Mouse (Mus musculus) ES-E14 (cell line): ENCODE data around the gene Krt75.

Experiments used
- CHD2 ChIP-seq: IDR thresholded peaks from 2 replicates; pipeline ENCODE4 v1.6.1; 2014; ENCODE audit warnings: mild to moderate bottlenecking, low read depth, low read length, inconsistent platforms
- HCFC1 ChIP-seq: IDR thresholded peaks from 2 replicates; pipeline ENCODE4 v1.6.1; 2012; ENCODE audit warnings: low read length, inconsistent platforms, borderline replicate concordance; ENCODE audit not compliant: insufficient read depth
- MAFK ChIP-seq: IDR thresholded peaks from 2 replicates; pipeline ENCODE4 v1.6.1; 2014; ENCODE audit warnings: mild to moderate bottlenecking, low read depth, low read length, inconsistent platforms; ENCODE audit not compliant: insufficient read depth
- ZC3H11A ChIP-seq: IDR thresholded peaks from 2 replicates; pipeline ENCODE4 v1.6.1; 2012; ENCODE audit warnings: low read depth, mild to moderate bottlenecking, inconsistent platforms, low read length, borderline replicate concordance
- ZNF384 ChIP-seq: IDR thresholded peaks from 2 replicates; pipeline ENCODE4 v1.6.1; 2012; ENCODE audit warnings: low read depth, low read length, inconsistent platforms

DNA sequence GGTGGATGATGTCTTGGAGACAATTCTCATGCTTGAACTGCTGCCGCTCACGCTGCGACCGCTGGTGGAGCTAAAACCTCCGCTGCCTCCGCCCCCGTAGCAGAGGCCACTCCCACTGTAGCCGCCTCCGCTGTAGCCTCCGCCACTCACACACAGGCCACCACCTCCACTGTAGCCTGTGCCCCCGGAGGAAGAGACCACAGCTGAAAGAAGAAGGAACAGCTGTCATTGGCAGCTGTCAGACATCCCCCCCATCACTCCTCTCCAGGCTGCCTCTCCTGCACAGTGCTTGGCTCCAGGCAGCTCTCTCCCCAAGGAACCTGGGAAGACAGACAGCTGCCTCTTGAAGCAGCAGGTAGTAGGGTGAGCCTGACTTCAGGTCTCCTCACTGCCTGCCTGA is 20.5 kb downstream of the Krt75 start:
- no peak for TF ChIP-seq ZNF384
- no peak for TF ChIP-seq HCFC1
- no peak for TF ChIP-seq CHD2
- no peak for TF ChIP-seq MAFK
- TF ChIP-seq ZC3H11A = no peak
